Comparison of ENCODE assay signal across 7 mouse cellular contexts in genomic region chr10:63692039-63692438, GRCm38 (mm10).
DNase-seq lines count a peak whose midpoint lies in the region; ATAC-seq and TF ChIP-seq lines count a peak whose summit lies in the region.

No protein-coding gene starts in this region.

- no peak for ATAC-seq in kidney, postnatal 0 days (replicated peaks; ENCODE audit: low FRiP score, low read depth)
- ATAC-seq in stomach, postnatal 0 days (ENCODE audit: low FRiP score, low TSS enrichment): no peak

- H3K36me3 ChIP-seq in ES-E14 (ENCODE audit: control insufficient read depth, insufficient read depth, low read length, poor library complexity, severe bottlenecking): no peaks in the 10 kb centered on the region
- H3K36me3 ChIP-seq in kidney, postnatal 0 days (ENCODE audit: insufficient read depth, low read length): no peaks in the 10 kb centered on the region
- no peaks in the 10 kb centered on the region for H3K36me3 ChIP-seq in stomach, postnatal 0 days (ENCODE audit: control insufficient read depth, insufficient read depth, low read length)

- peak; percentile 61 for TF ChIP-seq CTCF in kidney, postnatal 0 days (IDR thresholded peaks at IDR 0.05; ENCODE audit: low read depth)
- peak; percentile 69 for TF ChIP-seq CTCF in stomach, postnatal 0 days (IDR thresholded peaks at IDR 0.05; ENCODE audit: low read depth)

- TF ChIP-seq EP300 in stomach, postnatal 0 days (optimal IDR thresholded peaks at IDR 0.05): no peak

- WGBS in kidney, postnatal 0 days: 60% methylated on average over 3 of the region's 3 CpGs
- 50% methylated on average over 3 of the region's 3 CpGs for WGBS in stomach, postnatal 0 days

- DNase-seq in kidney, adult 18-20 months: peak; percentile 3
- DNase-seq in kidney, adult 11 months: no peak
- DNase-seq in ES-E14 (ENCODE audit: low read depth, low spot score): peak; percentile 81
- DNase-seq in brain, adult 2 months (ENCODE audit: low read depth, low spot score): peak; percentile 42
- peak; percentile 29 for DNase-seq in kidney, postnatal 0 days (ENCODE audit: low spot score)
- DNase-seq in stomach, postnatal 0 days (ENCODE audit: low spot score): peak; percentile 20
- no peak for DNase-seq in urinary bladder, postnatal 25 days (ENCODE audit: low spot score)

- in situ Hi-C loops in ES-E14 (cut with MboI; ENCODE audit: low sequenced_read_pairs in 2 of 2, unreplicated experiment in 2 of 2): no loop called here

- no peak overlapping the region for H3K4me3 ChIP-seq in ES-E14 (ENCODE audit: insufficient read depth in 1 of 2, low read depth in 1 of 2, low read length in 2 of 2, poor library complexity in 1 of 2, severe bottlenecking in 1 of 2)
- no peak overlapping the region for H3K4me3 ChIP-seq in kidney, postnatal 0 days (replicated peaks; ENCODE audit: low read depth, low read length)
- no peak overlapping the region for H3K4me3 ChIP-seq in stomach, postnatal 0 days (ENCODE audit: low read depth, low read length)

- no peak overlapping the region for H3K9ac ChIP-seq in ES-E14 (ENCODE audit: insufficient read depth, low read depth, low read length, poor library complexity, severe bottlenecking)
- H3K9ac ChIP-seq in kidney, postnatal 0 days (ENCODE audit: low read depth, low read length): no peak overlapping the region
- H3K9ac ChIP-seq in stomach, postnatal 0 days (ENCODE audit: low read length): no peak overlapping the region

- no peak overlapping the region for H3K27ac ChIP-seq in ES-E14 (ENCODE audit: insufficient read depth, low read depth, low read length, poor library complexity, severe bottlenecking)
- no peak overlapping the region for H3K27ac ChIP-seq in kidney, postnatal 0 days
- H3K27ac ChIP-seq in stomach, postnatal 0 days (replicated peaks): no peak overlapping the region

- no peaks in the 10 kb centered on the region for H3K9me3 ChIP-seq in ES-E14 (ENCODE audit: control insufficient read depth, insufficient read depth, low read depth, low read length)
- no peaks in the 10 kb centered on the region for H3K9me3 ChIP-seq in kidney, postnatal 0 days (replicated peaks; ENCODE audit: low read length)
- H3K9me3 ChIP-seq in stomach, postnatal 0 days (ENCODE audit: control insufficient read depth, low read length): no peaks in the 10 kb centered on the region

- no peaks in the 10 kb centered on the region for H3K27me3 ChIP-seq in kidney, postnatal 0 days (ENCODE audit: insufficient read depth, low read length)
- H3K27me3 ChIP-seq in stomach, postnatal 0 days (ENCODE audit: control insufficient read depth, insufficient read depth, low read length): no peaks in the 10 kb centered on the region

- H3K4me1 ChIP-seq in ES-E14 (ENCODE audit: control insufficient read depth in 2 of 2, insufficient read depth in 2 of 2, low read length in 2 of 2, poor library complexity in 1 of 2): no peaks in the 10 kb centered on the region
- no peaks in the 10 kb centered on the region for H3K4me1 ChIP-seq in kidney, postnatal 0 days (replicated peaks; ENCODE audit: insufficient read depth, low read length)
- no peaks in the 10 kb centered on the region for H3K4me1 ChIP-seq in stomach, postnatal 0 days (replicated peaks; ENCODE audit: control insufficient read depth, insufficient read depth)

- no peak overlapping the region for H3K4me2 ChIP-seq in kidney, postnatal 0 days (ENCODE audit: low read length)
- no peak overlapping the region for H3K4me2 ChIP-seq in stomach, postnatal 0 days (replicated peaks; ENCODE audit: low read depth)

TF ChIP-seq in ES-E14, 5 proteins besides CTCF, POLR2A, EP300 and RAD21:
- TF ChIP-seq ZNF384 (IDR thresholded peaks at IDR 0.05; ENCODE audit: low read depth, low read length): no peak
- TF ChIP-seq CHD2 (IDR thresholded peaks at IDR 0.05; ENCODE audit: low read depth, low read length): no peak
- no peak for TF ChIP-seq MAFK (IDR thresholded peaks at IDR 0.05; ENCODE audit: insufficient read depth, low read depth, low read length)
- no peak for TF ChIP-seq HCFC1 (IDR thresholded peaks at IDR 0.05; ENCODE audit: borderline replicate concordance, insufficient read depth, low read length)
- no peak for TF ChIP-seq ZC3H11A (IDR thresholded peaks at IDR 0.05; ENCODE audit: borderline replicate concordance, low read depth, low read length)

Comparison
In these comparisons a context has a peak if more than half of its experiments do, and no peak if none do; other contexts are left out.
1. DNase-seq: peak in kidney, adult 18-20 months (single experiment), ES-E14 (single experiment), brain, adult 2 months (single experiment), kidney, postnatal 0 days (single experiment) and stomach, postnatal 0 days (single experiment); none in kidney, adult 11 months (single experiment) and urinary bladder, postnatal 25 days (single experiment).